Mouse (Mus musculus) ES-E14 (cell line): Measurements from ENCODE around the gene Rab11a.
A peak's percentile ranks its signal among the peaks of the same experiment; 100 is the strongest.

Source experiments
- CHD2 ChIP-seq: IDR thresholded peaks from 2 replicates; pipeline ENCODE4 v1.6.1; 2014; ENCODE audit warnings: mild to moderate bottlenecking, low read depth, low read length, inconsistent platforms
- ZC3H11A ChIP-seq: IDR thresholded peaks from 2 replicates; pipeline ENCODE4 v1.6.1; 2012; ENCODE audit warnings: low read depth, mild to moderate bottlenecking, inconsistent platforms, low read length, borderline replicate concordance
- ZNF384 ChIP-seq: IDR thresholded peaks from 2 replicates; pipeline ENCODE4 v1.6.1; 2012; ENCODE audit warnings: low read depth, low read length, inconsistent platforms

DNA sequence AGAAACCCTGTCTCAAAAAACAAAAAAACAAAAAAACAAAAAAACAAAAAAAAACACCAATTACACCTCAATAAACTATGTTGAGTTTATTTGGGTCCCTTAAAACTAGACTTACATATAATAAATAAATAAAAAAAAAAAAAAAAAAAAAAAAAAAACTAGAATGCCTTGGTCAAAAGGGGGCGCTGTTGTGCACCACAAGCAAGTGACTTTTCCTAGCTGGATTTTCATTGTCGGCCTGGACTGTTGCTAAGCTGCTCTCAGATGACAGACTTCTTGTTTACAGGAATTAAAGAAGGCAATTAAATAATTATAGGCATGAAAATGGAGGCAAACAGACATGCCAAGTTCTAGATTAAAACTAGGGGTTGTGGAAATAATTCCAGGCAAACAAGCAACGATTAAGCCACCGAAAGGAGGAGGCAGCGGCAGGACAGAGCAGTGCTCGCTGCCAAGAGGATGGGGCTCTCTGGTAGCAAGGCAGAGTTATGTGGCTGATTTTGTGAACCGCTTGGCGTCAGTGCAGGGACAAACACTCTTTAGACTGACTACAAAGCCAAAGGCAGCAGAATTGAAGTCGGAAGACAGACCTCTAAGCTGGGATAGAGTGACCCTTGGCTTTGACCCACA, 31.6 kb upstream of the Rab11a start:
- no peak for TF ChIP-seq ZC3H11A
- no peak for TF ChIP-seq CHD2
- peak; percentile 99 for TF ChIP-seq ZNF384
